ENCODE assay signal across 10 mouse cellular contexts in genomic region chr6:140444855-140445465, GRCm38 (mm10). TPM values are rescaled to one million over a fixed set of nuclear protein-coding genes. Genes with fewer than 3 reads are reported as not detected.
DNase-seq lines count a peak whose midpoint lies in the region; ATAC-seq and TF ChIP-seq lines count a peak whose summit lies in the region.
"Had no signal": no experiment of that assay in that cellular context is flagged by ENCODE, and none has a peak within 500 bp of the region (broad histone marks: within the 10 kb centered on the region; RNA-seq: fewer than 3 reads in every experiment).

No protein-coding gene starts in this region.

- H3K9ac ChIP-seq in intestine, postnatal 0 days (ENCODE audit: low read depth, low read length) = no peak overlapping the region
- H3K9ac ChIP-seq in intestine, embryonic 15.5 days = no peak overlapping the region
- H3K9ac ChIP-seq in forebrain, embryonic 13.5 days = peak overlapping the region; percentile 50

- TF ChIP-seq CTCF in intestine, postnatal 0 days (IDR thresholded peaks at IDR 0.05; ENCODE audit: low read depth) = 0 out of 2 replicates have a peak, but pooled peaks have one; percentile 12
- TF ChIP-seq CTCF in kidney, adult 2 months (conservative IDR thresholded peaks at IDR 0.05; ENCODE audit: insufficient read depth, insufficient read length, low read depth, low read length) = no peak

- TF ChIP-seq POLR2A in kidney, adult 2 months (IDR thresholded peaks at IDR 0.05; ENCODE audit: low read depth, low read length) = no peak

- no peak overlapping the region for H3K4me3 ChIP-seq in intestine, postnatal 0 days (ENCODE audit: low read depth, low read length)
- H3K4me3 ChIP-seq in intestine, embryonic 15.5 days (replicated peaks) = no peak overlapping the region
- no peak overlapping the region for H3K4me3 ChIP-seq in forebrain, embryonic 13.5 days
- H3K4me3 ChIP-seq in midbrain, embryonic 10.5 days = no peak overlapping the region; the same call in 1 of the 2 replicates
- no peak overlapping the region for H3K4me3 ChIP-seq in kidney, adult 2 months (ENCODE audit: insufficient read depth, low read depth, low read length)
- H3K4me3 ChIP-seq: myocyte had no signal

- no peak for DNase-seq in midbrain, embryonic 10.5 days (ENCODE audit: low spot score)
- no peak for DNase-seq in kidney, adult 2 months
- DNase-seq in adrenal gland, adult 8-10 months = no peak
- DNase-seq in MN1 (ENCODE audit: low spot score) = no peak
- DNase-seq: cerebellum, postnatal 14 days had no signal

- no peak for ATAC-seq in intestine, postnatal 0 days
- ATAC-seq in intestine, embryonic 15.5 days = no peak
- ATAC-seq in forebrain, embryonic 13.5 days = peak; percentile 61; the same call in 1 of the 2 replicates
- ATAC-seq: lung, postnatal 0 days had no signal

- H3K27ac ChIP-seq in intestine, postnatal 0 days (ENCODE audit: low read depth, low read length) = no peak overlapping the region
- H3K27ac ChIP-seq in intestine, embryonic 15.5 days = no peak overlapping the region
- H3K27ac ChIP-seq in forebrain, embryonic 13.5 days = peak overlapping the region; percentile 37
- peak overlapping the region; percentile 71 for H3K27ac ChIP-seq in midbrain, embryonic 10.5 days (replicated peaks)
- no peak overlapping the region for H3K27ac ChIP-seq in kidney, adult 2 months (ENCODE audit: insufficient read depth, low read depth, low read length)

- peaks cover 5% of the 10 kb centered on the region; the same call in 1 of the 2 replicates for H3K36me3 ChIP-seq in intestine, postnatal 0 days (ENCODE audit: control insufficient read depth, insufficient read depth)
- H3K36me3 ChIP-seq in intestine, embryonic 15.5 days = no peaks in the 10 kb centered on the region
- H3K36me3 ChIP-seq in forebrain, embryonic 13.5 days (ENCODE audit: poor library complexity, severe bottlenecking) = no peaks in the 10 kb centered on the region
- H3K36me3 ChIP-seq in midbrain, embryonic 10.5 days = peaks cover 28% of the 10 kb centered on the region
- H3K36me3 ChIP-seq in kidney, adult 2 months (ENCODE audit: control insufficient read depth, insufficient read depth, low read length) = no peaks in the 10 kb centered on the region

- no peaks in the 10 kb centered on the region for H3K27me3 ChIP-seq in intestine, postnatal 0 days (replicated peaks; ENCODE audit: control insufficient read depth, insufficient read depth, low read length)
- no peaks in the 10 kb centered on the region for H3K27me3 ChIP-seq in intestine, embryonic 15.5 days (replicated peaks)
- H3K27me3 ChIP-seq in forebrain, embryonic 13.5 days = no peaks in the 10 kb centered on the region
- no peaks in the 10 kb centered on the region for H3K27me3 ChIP-seq in midbrain, embryonic 10.5 days (ENCODE audit: low read depth, poor library complexity, severe bottlenecking)
- no peaks in the 10 kb centered on the region for H3K27me3 ChIP-seq in kidney, adult 2 months (replicated peaks; ENCODE audit: control insufficient read depth, insufficient read depth, low read length)

- no peaks in the 10 kb centered on the region for H3K9me3 ChIP-seq in intestine, postnatal 0 days (ENCODE audit: control insufficient read depth)
- no peaks in the 10 kb centered on the region for H3K9me3 ChIP-seq in intestine, embryonic 15.5 days
- no peaks in the 10 kb centered on the region for H3K9me3 ChIP-seq in forebrain, embryonic 13.5 days (replicated peaks)
- no peaks in the 10 kb centered on the region for H3K9me3 ChIP-seq in midbrain, embryonic 10.5 days (replicated peaks)

- WGBS in intestine, postnatal 0 days = 65% methylated on average over 10 of the region's 10 CpGs
- 53% methylated on average over 10 of the region's 10 CpGs for WGBS in intestine, embryonic 15.5 days
- 7% methylated on average over 10 of the region's 10 CpGs for WGBS in forebrain, embryonic 13.5 days
- WGBS in midbrain, embryonic 10.5 days = 20% methylated on average over 10 of the region's 10 CpGs
- WGBS in kidney, adult 2 months = 68% methylated on average over 10 of the region's 10 CpGs

- no peaks in the 10 kb centered on the region; the same call in 1 of the 2 replicates for H3K4me1 ChIP-seq in intestine, postnatal 0 days (replicated peaks; ENCODE audit: control insufficient read depth, insufficient read depth, low read length)
- 0 out of 2 replicates have a peak, but pooled peaks cover 5% of the 10 kb centered on the region for H3K4me1 ChIP-seq in intestine, embryonic 15.5 days (replicated peaks)
- peaks cover 32% of the 10 kb centered on the region for H3K4me1 ChIP-seq in forebrain, embryonic 13.5 days
- H3K4me1 ChIP-seq in midbrain, embryonic 10.5 days = peaks cover 17% of the 10 kb centered on the region
- no peaks in the 10 kb centered on the region for H3K4me1 ChIP-seq in kidney, adult 2 months (ENCODE audit: control insufficient read depth, insufficient read depth, low read length)

- no peak overlapping the region for H3K4me2 ChIP-seq in intestine, postnatal 0 days (replicated peaks; ENCODE audit: low read depth)
- H3K4me2 ChIP-seq in intestine, embryonic 15.5 days (replicated peaks) = no peak overlapping the region
- H3K4me2 ChIP-seq in forebrain, embryonic 13.5 days = peak overlapping the region; percentile 32

RNA-seq across cellular contexts. Expression of gene Plekha5, which starts 21.1 kb away (rescaled TPM):
- polyA plus RNA-seq in intestine, postnatal 0 days (2015; fragmentation: Nextera tagmentation; extraction: Ambion mirVana) = 17.9 and 18.0 TPM in 2 replicates
- 40.8 and 43.2 TPM in 2 replicates for polyA plus RNA-seq in intestine, embryonic 15.5 days (2015; fragmentation: Nextera tagmentation; extraction: Ambion mirVana)
- polyA plus RNA-seq in forebrain, embryonic 13.5 days (2015; fragmentation: Nextera tagmentation; extraction: Ambion mirVana) = 32.4 and 36.9 TPM in 2 replicates
- polyA plus RNA-seq in midbrain, embryonic 10.5 days (2016; fragmentation: Nextera tagmentation; extraction: Ambion mirVana) = 45.9 and 50.7 TPM in 2 replicates
- 20.1 and 21.4 TPM in 2 replicates for polyA plus RNA-seq in kidney, adult 2 months (2012; rRNA removed)
- total RNA-seq in adrenal gland, adult 8-10 months (2022) = 10 to 100 TPM; 31.4 to 39.2 (median 34.6) TPM

Comparison
In these comparisons a context has a peak if more than half of its experiments do, and no peak if none do; other contexts are left out.
1. H3K27ac ChIP-seq: peak in forebrain, embryonic 13.5 days (single experiment) and midbrain, embryonic 10.5 days (single experiment); none in intestine, postnatal 0 days (single experiment), intestine, embryonic 15.5 days (single experiment) and kidney, adult 2 months (single experiment).